Mouse (Mus musculus) CH12.LX (cell line): ENCODE measurements around the gene Med7. TPM values are rescaled to one million over a fixed set of nuclear protein-coding genes. Genes with fewer than 3 reads are reported as not detected.

ENCODE experiments used
- DNase-seq: peaks from one replicate; pipeline ENCODE4 v3.0.0-alpha.2; 2013; ENCODE audit errors: extremely low read depth
- H3K27ac ChIP-seq: 2 replicates; pipeline ENCODE4 v1.5.1; 2012; ENCODE audit warnings: low read depth, mild to moderate bottlenecking, control low read depth, moderate library complexity; ENCODE audit not compliant: insufficient read depth
- H3K27me3 ChIP-seq: replicated peaks from 2 replicates; pipeline ENCODE3; 2012; ENCODE audit warnings: inconsistent platforms
- H3K36me3 ChIP-seq, 2 experiments: replicated peaks in 1 of 2; 2 replicates each; pipeline versions ENCODE3 to v1.6.1; 2012; ENCODE audit warnings: inconsistent platforms in 1 of 2, low read length in 1 of 2, mild to moderate bottlenecking in 1 of 2, mixed read lengths in 1 of 2, moderate library complexity in 1 of 2; ENCODE audit not compliant: control insufficient read depth in 1 of 2, insufficient read depth in 1 of 2
- H3K4me1 ChIP-seq, 2 experiments: 2 replicates each; pipeline ENCODE4 v1.6.1; 2012; ENCODE audit warnings: inconsistent platforms in 1 of 2, moderate library complexity in 1 of 2; ENCODE audit not compliant: insufficient read depth in 2 of 2, control insufficient read depth in 1 of 2
- H3K4me2 ChIP-seq: 2 replicates; pipeline ENCODE4 v1.6.1; 2012; ENCODE audit warnings: low read depth, mild to moderate bottlenecking, control low read depth; ENCODE audit not compliant: poor library complexity, insufficient read depth, severe bottlenecking
- H3K4me3 ChIP-seq, 3 experiments: fragments of 150-350 bp in 1 of 3; sonication (generic) in 1 of 3; replicated peaks in 1 of 3; 2 replicates each; pipeline versions ENCODE3 to v1.5.1; 2011 to 2012; ENCODE audit warnings: low read depth in 2 of 3, low read length in 2 of 3, mild to moderate bottlenecking in 2 of 3, moderate library complexity in 2 of 3, control low read depth in 1 of 3, improper control_type of control experiment in 1 of 3, inconsistent platforms in 1 of 3, mixed read lengths in 1 of 3; ENCODE audit not compliant: poor library complexity in 1 of 3
- H3K79me2 ChIP-seq: replicated peaks from 2 replicates; pipeline ENCODE4 v1.6.1; 2012; ENCODE audit warnings: mild to moderate bottlenecking, moderate library complexity; ENCODE audit not compliant: control insufficient read depth, poor library complexity, insufficient read depth, severe bottlenecking; ENCODE audit errors: extremely low read depth
- H3K9ac ChIP-seq: 2 replicates; pipeline ENCODE4 v1.6.1; 2012; ENCODE audit warnings: low read depth, mild to moderate bottlenecking, control low read depth, moderate library complexity; ENCODE audit not compliant: insufficient read depth
- H3K9me3 ChIP-seq: replicated peaks from 2 replicates; pipeline ENCODE3; 2012; ENCODE audit warnings: low read length, inconsistent platforms, mixed read lengths
- BHLHE40 ChIP-seq: IDR thresholded peaks from 2 replicates; pipeline ENCODE4 v1.6.1; 2011; ENCODE audit warnings: mild to moderate bottlenecking, low read depth, low read length, improper control_type of control experiment
- CHD1 ChIP-seq: IDR thresholded peaks from 2 replicates; pipeline ENCODE4 v1.6.1; 2012; ENCODE audit warnings: low read depth, low read length, improper control_type of control experiment, inconsistent platforms
- CHD2 ChIP-seq: IDR thresholded peaks from 2 replicates; pipeline ENCODE4 v1.6.1; 2011; ENCODE audit warnings: low read length, improper control_type of control experiment
- CTCF ChIP-seq, 2 experiments: IDR thresholded peaks in 1 of 2; conservative IDR thresholded peaks in 1 of 2; 2 replicates each; pipeline ENCODE4 v1.5.1; 2011 to 2012; ENCODE audit warnings: low read depth in 2 of 2, low read length in 2 of 2, improper control_type of control experiment in 1 of 2, inconsistent platforms in 1 of 2, mild to moderate bottlenecking in 1 of 2, moderate library complexity in 1 of 2
- E2F4 ChIP-seq: IDR thresholded peaks from 2 replicates; pipeline ENCODE4 v1.6.1; 2011; ENCODE audit warnings: low read depth, low read length, improper control_type of control experiment; ENCODE audit not compliant: insufficient replicate concordance
- ELF1 ChIP-seq: IDR thresholded peaks from 2 replicates; pipeline ENCODE4 v1.6.1; 2014; ENCODE audit warnings: low read depth, mild to moderate bottlenecking, inconsistent platforms, low read length, improper control_type of control experiment
- EP300 ChIP-seq: IDR thresholded peaks from 2 replicates; pipeline ENCODE4 v1.6.1; 2011; ENCODE audit warnings: low read length, improper control_type of control experiment
- ETS1 ChIP-seq: conservative IDR thresholded peaks from 2 replicates; pipeline ENCODE4 v1.6.1; 2012; ENCODE audit warnings: low read depth, mild to moderate bottlenecking, inconsistent platforms, low read length, improper control_type of control experiment, moderate library complexity
- GABPA ChIP-seq: IDR thresholded peaks from 2 replicates; pipeline ENCODE4 v1.6.1; 2012; ENCODE audit warnings: low read depth, low read length, improper control_type of control experiment, inconsistent platforms; ENCODE audit not compliant: insufficient replicate concordance
- HCFC1 ChIP-seq: IDR thresholded peaks from 2 replicates; pipeline ENCODE4 v1.6.1; 2012; ENCODE audit warnings: low read depth, mild to moderate bottlenecking, inconsistent platforms, low read length, improper control_type of control experiment
- IRF4 ChIP-seq: IDR thresholded peaks from 2 replicates; pipeline ENCODE4 v1.6.1; 2014; ENCODE audit warnings: low read depth, mild to moderate bottlenecking, inconsistent platforms, low read length, improper control_type of control experiment
- JUN ChIP-seq: IDR thresholded peaks from 2 replicates; pipeline ENCODE4 v1.6.1; 2011; ENCODE audit warnings: low read depth, mild to moderate bottlenecking, low read length, improper control_type of control experiment, moderate library complexity; ENCODE audit not compliant: insufficient read depth
- JUND ChIP-seq: conservative IDR thresholded peaks from 2 replicates; pipeline ENCODE4 v1.6.1; 2011; ENCODE audit warnings: low read depth, low read length, improper control_type of control experiment
- KAT2A ChIP-seq: IDR thresholded peaks from 2 replicates; pipeline ENCODE4 v1.6.1; 2012; ENCODE audit warnings: low read length, improper control_type of control experiment, inconsistent platforms; ENCODE audit not compliant: insufficient replicate concordance
- MAFK ChIP-seq: IDR thresholded peaks from 2 replicates; pipeline ENCODE4 v1.6.1; 2011; ENCODE audit warnings: low read length, improper control_type of control experiment; ENCODE audit not compliant: insufficient replicate concordance
- MAX ChIP-seq: IDR thresholded peaks from 2 replicates; pipeline ENCODE4 v1.6.1; 2011; ENCODE audit warnings: low read length, improper control_type of control experiment
- MAZ ChIP-seq: IDR thresholded peaks from 2 replicates; pipeline ENCODE4 v1.6.1; 2012; ENCODE audit warnings: low read depth, mild to moderate bottlenecking, inconsistent platforms, low read length, improper control_type of control experiment, moderate library complexity
- MEF2A ChIP-seq: IDR thresholded peaks from 2 replicates; pipeline ENCODE4 v1.6.1; 2014; ENCODE audit warnings: low read depth, mild to moderate bottlenecking, inconsistent platforms, low read length, improper control_type of control experiment, borderline replicate concordance
- MXI1 ChIP-seq: IDR thresholded peaks from 2 replicates; pipeline ENCODE4 v1.6.1; 2011; ENCODE audit warnings: mild to moderate bottlenecking, low read depth, low read length, improper control_type of control experiment
- MYC ChIP-seq: IDR thresholded peaks from 2 replicates; pipeline ENCODE4 v1.6.1; 2011; ENCODE audit warnings: low read depth, mild to moderate bottlenecking, improper control_type of control experiment, low read length
- NELFE ChIP-seq: IDR thresholded peaks from 2 replicates; pipeline ENCODE4 v1.6.1; 2011; ENCODE audit warnings: low read depth, low read length, improper control_type of control experiment
- NRF1 ChIP-seq: IDR thresholded peaks from 2 replicates; pipeline ENCODE4 v1.6.1; 2014; ENCODE audit warnings: low read depth, mild to moderate bottlenecking, inconsistent platforms, low read length, improper control_type of control experiment, moderate library complexity
- PAX5 ChIP-seq: IDR thresholded peaks from 2 replicates; pipeline ENCODE4 v1.6.1; 2012; ENCODE audit warnings: low read length, inconsistent platforms, mixed read lengths
- POLR2A ChIP-seq: IDR thresholded peaks from 2 replicates; pipeline ENCODE4 v1.6.1; 2011; ENCODE audit warnings: low read depth, mild to moderate bottlenecking, improper control_type of control experiment, low read length
- POLR2AphosphoS2 ChIP-seq: IDR thresholded peaks from 2 replicates; pipeline ENCODE4 v1.6.1; 2011; ENCODE audit warnings: low read depth, low read length, improper control_type of control experiment
- RAD21 ChIP-seq: IDR thresholded peaks from 2 replicates; pipeline ENCODE4 v1.6.1; 2011; ENCODE audit warnings: low read depth, mild to moderate bottlenecking, low read length, improper control_type of control experiment, moderate library complexity
- RCOR1 ChIP-seq: conservative IDR thresholded peaks from 2 replicates; pipeline ENCODE4 v1.6.1; 2012; ENCODE audit warnings: low read depth, mild to moderate bottlenecking, inconsistent platforms, low read length, improper control_type of control experiment
- SIN3A ChIP-seq: IDR thresholded peaks from 2 replicates; pipeline ENCODE4 v1.6.1; 2012; ENCODE audit warnings: low read length, improper control_type of control experiment, inconsistent platforms
- SMC3 ChIP-seq: IDR thresholded peaks from 2 replicates; pipeline ENCODE4 v1.6.1; 2011; ENCODE audit warnings: low read depth, low read length, improper control_type of control experiment
- TBP ChIP-seq: conservative IDR thresholded peaks from 2 replicates; pipeline ENCODE4 v1.6.1; 2011; ENCODE audit warnings: low read depth, low read length, improper control_type of control experiment
- TCF12 ChIP-seq: IDR thresholded peaks from 2 replicates; pipeline ENCODE4 v1.6.1; 2014; ENCODE audit warnings: low read depth, mild to moderate bottlenecking, inconsistent platforms, low read length, improper control_type of control experiment
- UBTF ChIP-seq: IDR thresholded peaks from 2 replicates; pipeline ENCODE4 v1.6.1; 2012; ENCODE audit warnings: low read depth, mild to moderate bottlenecking, inconsistent platforms, low read length, improper control_type of control experiment, moderate library complexity
- USF1 ChIP-seq: IDR thresholded peaks from 2 replicates; pipeline ENCODE4 v1.6.1; 2014; ENCODE audit warnings: low read depth, mild to moderate bottlenecking, inconsistent platforms, low read length, improper control_type of control experiment
- USF2 ChIP-seq: conservative IDR thresholded peaks from 2 replicates; pipeline ENCODE4 v1.6.1; 2011; ENCODE audit warnings: low read depth, low read length, improper control_type of control experiment
- ZC3H11A ChIP-seq: IDR thresholded peaks from 2 replicates; pipeline ENCODE4 v1.6.1; 2012; ENCODE audit warnings: low read depth, mild to moderate bottlenecking, inconsistent platforms, low read length, improper control_type of control experiment
- ZKSCAN1 ChIP-seq: IDR thresholded peaks from 2 replicates; pipeline ENCODE4 v1.6.1; 2012; ENCODE audit warnings: low read depth, inconsistent platforms, low read length, improper control_type of control experiment, borderline replicate concordance
- ZMIZ1 ChIP-seq: IDR thresholded peaks from 2 replicates; pipeline ENCODE4 v1.6.1; 2012; ENCODE audit warnings: low read depth, mild to moderate bottlenecking, inconsistent platforms, low read length, improper control_type of control experiment
- ZNF384 ChIP-seq: IDR thresholded peaks from 2 replicates; pipeline ENCODE4 v1.6.1; 2012; ENCODE audit warnings: low read depth, low read length, improper control_type of control experiment, inconsistent platforms
- dilution Hi-C: fragments of 300-500 bp; cut with MboI; formaldehyde crosslinking; loops from 2 replicates; pipeline ENCODE4 v1.14.3; 2020; ENCODE audit warnings: low sequenced_read_pairs; ENCODE audit not compliant: extremely low pct_unique_long_range_greater_than_20kb, extremely low pct_ligation_motif_present
- in situ Hi-C: fragments of 300-500 bp; cut with MboI; formaldehyde crosslinking; loops from 3 replicates; pipeline ENCODE4 v1.14.3; 2019; ENCODE audit warnings: low sequenced_read_pairs, low pct_ligation_motif_present, low pct_unique_long_range_greater_than_20kb, mixed read lengths
- polyA plus RNA-seq: library from polyadenylated mRNA; unstranded; fragments of >175 nt; gene quantifications from 2 replicates; pipeline ENCODE4 v1.2.1, GENCODE M21; 2012; ENCODE audit warnings: low read depth; ENCODE audit not compliant: insufficient read length
- total RNA-seq, 2 experiments: library from RNA; depleted of rRNA; stranded (reverse); fragments of 300-350 nt in 1 of 2; fragments of >200 nt in 1 of 2; gene quantifications; 2 replicates each; pipeline ENCODE4 v1.2.3; 2012 to 2014

Med7 gene
- total RNA-seq (2012; rRNA removed): 32.7 and 37.1 TPM in 2 replicates
- 104 and 115 TPM in 2 replicates for total RNA-seq (2014; rRNA removed)
- 59.9 and 60.0 TPM in 2 replicates for polyA plus RNA-seq

DNA sequence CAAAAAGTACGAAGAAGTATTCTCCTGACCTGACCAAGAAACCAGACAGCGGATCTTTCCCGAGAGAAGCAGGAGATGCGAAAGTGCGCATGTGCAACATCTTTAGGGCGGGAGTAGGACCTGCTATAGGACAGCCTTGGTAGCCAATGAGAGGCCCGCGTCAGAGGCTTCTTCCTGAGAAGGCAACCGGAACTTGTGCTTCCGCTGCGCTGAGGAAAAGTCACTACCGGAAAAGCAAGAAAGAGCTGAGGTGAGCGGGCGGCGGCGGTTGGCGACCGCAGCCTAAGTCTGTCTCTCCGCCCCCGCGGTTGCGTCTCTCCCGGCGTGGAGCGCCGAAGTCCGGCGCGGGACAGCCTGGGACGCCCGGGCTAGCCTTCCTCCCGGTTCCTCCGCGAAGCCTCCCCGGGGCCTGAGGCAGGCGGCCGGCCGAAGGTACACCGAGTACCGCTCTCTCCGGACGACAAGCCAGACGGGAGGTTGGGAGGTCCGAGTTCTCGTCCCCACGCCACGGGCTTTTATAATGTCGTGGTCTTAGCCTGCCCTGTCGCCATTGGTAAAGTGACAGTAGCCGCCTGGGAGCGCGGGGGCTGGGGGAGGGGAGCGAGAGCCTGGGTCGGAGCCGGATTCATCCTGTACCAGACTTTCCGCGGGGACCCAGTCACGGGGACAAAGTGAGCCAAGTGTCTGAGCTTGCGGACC is at the start of gene Med7:
Gene Med7 (plus strand): TSS at position 166 of the 699 bp plus-strand sequence.
- H3K9me3 ChIP-seq: no peaks in the 10 kb centered on the region
- in situ Hi-C loops (loop anchor here (5.0 kb wide), 2 partner anchors 50 to 130 kb away; partner anchors contain the start of gene Itk), dilution Hi-C loops (no loop called here)
- DNase-seq: peak; percentile 100
- H3K27ac ChIP-seq: peak within 1 kb of the TSS; percentile 76
- no peaks in the 10 kb centered on the region for H3K27me3 ChIP-seq
- TF ChIP-seq ZC3H11A: no peak
- peak; percentile 96 for TF ChIP-seq ZMIZ1
- TF ChIP-seq USF1: no peak
- no peak for TF ChIP-seq USF2
- no peak; the same call in 1 of the 2 replicates for TF ChIP-seq SMC3
- no peak for TF ChIP-seq ZKSCAN1
- TF ChIP-seq CHD1: peak; percentile 67; the same call in 1 of the 2 replicates
- TF ChIP-seq MXI1: peak; percentile 94
- TF ChIP-seq MYC: peak; percentile 86
- peak; percentile 83 for TF ChIP-seq HCFC1
- no peak; the same call in 1 of the 2 replicates for TF ChIP-seq RCOR1
- TF ChIP-seq RAD21: no peak; the same call in 1 of the 2 replicates
- peak; percentile 77 for TF ChIP-seq IRF4
- TF ChIP-seq MAFK: 0 out of 2 replicates have a peak, but pooled peaks have one; percentile 46
- peak; percentile 71 for TF ChIP-seq BHLHE40
- peak; percentile 97 for TF ChIP-seq SIN3A
- peak; percentile 99 for TF ChIP-seq ELF1
- TF ChIP-seq ETS1: peak; percentile 57; the same call in 1 of the 2 replicates
- no peak for TF ChIP-seq PAX5
- peak; percentile 84 for TF ChIP-seq MAX
- TF ChIP-seq MEF2A: peak; percentile 81
- TF ChIP-seq NELFE: peak; percentile 97
- no peak for TF ChIP-seq JUND
- TF ChIP-seq UBTF: peak; percentile 96
- TF ChIP-seq ZNF384: no peak
- TF ChIP-seq POLR2AphosphoS2: peak; percentile 94
- peak; percentile 97 for TF ChIP-seq POLR2A
- peak; percentile 79; the same call in 1 of the 2 replicates for TF ChIP-seq CHD2
- TF ChIP-seq E2F4: peak; percentile 79; the same call in 1 of the 2 replicates
- TF ChIP-seq TCF12: peak; percentile 95
- peak; percentile 69; the same call in 1 of the 2 replicates for TF ChIP-seq KAT2A
- TF ChIP-seq NRF1: peak; percentile 96
- TF ChIP-seq MAZ: 0 out of 2 replicates have a peak, but pooled peaks have one; percentile 62
- peak; percentile 47; the same call in 1 of the 2 replicates for TF ChIP-seq EP300
- peak; percentile 92 for TF ChIP-seq TBP
- TF ChIP-seq CTCF (conservative IDR thresholded peaks at IDR 0.05 in 1 of 2, IDR thresholded peaks at IDR 0.05 in 1 of 2; ENCODE audit: low read depth in 2 of 2, low read length in 2 of 2): no peak
- TF ChIP-seq JUN: no peak
- no peak for TF ChIP-seq GABPA
- TF ChIP-seq, all 38 proteins: peak for 25
- peak within 1 kb of the TSS; percentile 82 to 84 (median 84) for H3K4me3 ChIP-seq
- H3K79me2 ChIP-seq: peaks cover 39% of the 10 kb centered on the region
- H3K9ac ChIP-seq: peak within 1 kb of the TSS; percentile 95
- peak within 1 kb of the TSS; percentile 98 for H3K4me2 ChIP-seq
- H3K36me3 ChIP-seq: peaks cover 16 to 37% of the 10 kb centered on the region in 2 experiments
- peaks cover 0 to 57% of the 10 kb centered on the region in 2 experiments; a peak in 3 of 4 replicates for H3K4me1 ChIP-seq
